Mouse (Mus musculus): Measurements from ENCODE around the gene Gm20696. TPM values are rescaled to one million over a fixed set of nuclear protein-coding genes. Genes with fewer than 3 reads are reported as not detected.

The Gm20696 gene
- polyA plus RNA-seq, 1 experiment from 2014 or later, result 2.3 TPM

DNA sequence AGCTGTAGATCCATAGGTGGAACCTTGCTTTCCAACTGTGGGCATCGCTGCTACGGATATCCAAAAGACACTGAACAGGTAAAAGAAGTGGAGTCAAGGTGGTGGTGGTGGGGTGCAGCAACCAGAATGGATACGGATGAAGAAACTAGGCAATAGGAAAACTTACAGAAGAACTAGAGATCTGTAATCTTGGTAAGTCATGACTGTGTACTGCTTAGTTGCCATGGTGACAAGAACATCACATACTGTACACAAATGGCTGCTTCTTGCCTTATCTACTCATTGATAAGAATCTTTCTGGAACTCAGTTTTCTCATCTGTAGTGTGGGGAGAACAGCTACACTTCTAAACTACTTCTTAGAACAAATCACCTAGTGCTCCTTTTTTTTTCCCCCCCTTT lies 446.1 kb downstream of the Gm20696 start:
- 95% methylated on average over 3 of the region's 3 CpGs for WGBS
- H3K4me2 ChIP-seq, result no peak overlapping the region
- no peak overlapping the region for H3K4me3 ChIP-seq (replicated peaks)
- no peaks in the 10 kb centered on the region for H3K36me3 ChIP-seq
- H3K9me3 ChIP-seq (replicated peaks), result no peaks in the 10 kb centered on the region
- H3K27me3 ChIP-seq (replicated peaks), result no peaks in the 10 kb centered on the region
- no peak overlapping the region for H3K27ac ChIP-seq (replicated peaks)
- H3K9ac ChIP-seq (replicated peaks), result no peak overlapping the region
- no peaks in the 10 kb centered on the region for H3K4me1 ChIP-seq
- ATAC-seq (ENCODE audit: low FRiP score), result no peak

- no peak for ATAC-seq (ENCODE audit: low FRiP score)
- Histone ChIP-seq H3K36me3 (no peaks in the 10 kb centered on the region), H3K4me3 (replicated peaks) (no peak overlapping the region), H3K9me3 (replicated peaks) (no peaks in the 10 kb centered on the region), H3K9ac (replicated peaks) (no peak overlapping the region), H3K4me2 (no peak overlapping the region), H3K4me1 (no peaks in the 10 kb centered on the region), H3K27me3 (replicated peaks) (no peaks in the 10 kb centered on the region), H3K27ac (replicated peaks) (no peak overlapping the region)
- 49% methylated on average over 2 of the region's 2 CpGs for WGBS
Measured at GRCm38 (mm10) chr6:99217846-99218245, 448.8 kb downstream of the Gm20696 start.

- Histone ChIP-seq H3K9ac (replicated peaks) (no peak overlapping the region), H3K27ac (replicated peaks) (no peak overlapping the region), H3K4me3 (replicated peaks) (no peak overlapping the region), H3K4me2 (no peak overlapping the region), H3K9me3 (replicated peaks) (no peaks in the 10 kb centered on the region), H3K4me1 (no peaks in the 10 kb centered on the region), H3K36me3 (no peaks in the 10 kb centered on the region), H3K27me3 (replicated peaks) (no peaks in the 10 kb centered on the region)
- 63% methylated on average over 5 of the region's 7 CpGs for WGBS
- ATAC-seq (ENCODE audit: low FRiP score), result peak; percentile 38; the same call in 1 of the 2 replicates
Measured at GRCm38 (mm10) chr6:99217155-99217554, 449.4 kb downstream of the Gm20696 start.

DNA sequence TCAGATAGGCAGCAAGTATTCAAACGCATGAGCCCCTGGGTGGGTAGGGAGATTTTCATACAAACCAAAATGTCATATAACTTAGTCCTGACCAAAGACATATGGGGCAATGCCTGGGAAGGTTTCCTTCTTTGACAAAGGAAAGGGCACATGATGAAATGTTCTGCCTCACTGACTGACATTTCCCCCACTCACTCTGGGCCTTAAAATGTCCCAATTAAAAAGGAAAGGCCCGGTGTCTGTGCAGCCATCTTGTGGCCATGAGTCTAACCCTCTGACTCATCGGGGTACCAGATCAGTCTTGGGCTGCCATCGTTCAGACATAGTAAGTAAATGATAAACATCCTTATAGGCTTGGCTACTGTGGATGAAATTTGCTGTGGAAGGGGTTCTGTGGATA lies 454.1 kb downstream of the Gm20696 start:
- no peaks in the 10 kb centered on the region for H3K9me3 ChIP-seq (replicated peaks)
- no peak overlapping the region for H3K9ac ChIP-seq (replicated peaks)
- no peak overlapping the region for H3K27ac ChIP-seq (replicated peaks)
- no peaks in the 10 kb centered on the region for H3K36me3 ChIP-seq
- no peak for ATAC-seq (ENCODE audit: low FRiP score)
- H3K4me2 ChIP-seq, result no peak overlapping the region
- WGBS, result 93% methylated on average over 4 of the region's 4 CpGs
- H3K27me3 ChIP-seq (replicated peaks), result peaks cover 4% of the 10 kb centered on the region; the same call in 1 of the 2 replicates
- peaks cover 2% of the 10 kb centered on the region; the same call in 1 of the 2 replicates for H3K4me1 ChIP-seq
- no peak overlapping the region for H3K4me3 ChIP-seq (replicated peaks)

DNA sequence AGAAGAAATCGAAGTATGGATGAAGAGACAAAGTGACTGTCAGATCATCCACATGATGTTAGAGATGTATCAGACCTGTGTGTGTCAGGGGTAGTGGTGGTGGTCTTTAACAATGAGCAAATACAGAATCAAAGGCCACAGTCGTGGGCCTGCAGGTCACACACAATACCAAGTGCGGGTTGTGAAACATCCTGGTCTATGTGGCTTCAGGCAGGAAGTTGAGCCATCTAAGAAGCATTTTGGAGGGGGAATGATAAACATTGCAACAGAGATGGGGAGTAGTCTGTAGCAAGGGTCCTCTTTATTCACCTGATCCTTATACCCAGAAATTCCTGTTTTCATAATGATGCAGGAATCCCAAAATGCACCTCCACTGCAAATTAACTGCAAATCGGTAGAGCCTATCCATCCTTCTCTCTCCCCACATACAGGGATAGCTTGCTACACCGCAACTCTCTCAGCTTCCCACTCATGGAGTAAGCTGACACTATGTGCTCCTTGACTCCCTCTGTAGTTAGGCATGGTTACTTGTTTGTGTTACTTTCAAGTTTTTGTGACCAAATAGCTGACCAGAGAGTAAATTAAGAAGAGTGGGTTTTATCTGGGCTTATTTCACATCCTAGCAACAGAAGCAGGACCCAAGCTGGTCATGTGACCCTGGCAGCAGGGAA lies 454.8 kb downstream of the Gm20696 start:
- no peak for ATAC-seq (ENCODE audit: low FRiP score)
- Histone ChIP-seq H3K27me3 (replicated peaks) (peaks cover 4% of the 10 kb centered on the region; the same call in 1 of the 2 replicates), H3K36me3 (no peaks in the 10 kb centered on the region)

DNA sequence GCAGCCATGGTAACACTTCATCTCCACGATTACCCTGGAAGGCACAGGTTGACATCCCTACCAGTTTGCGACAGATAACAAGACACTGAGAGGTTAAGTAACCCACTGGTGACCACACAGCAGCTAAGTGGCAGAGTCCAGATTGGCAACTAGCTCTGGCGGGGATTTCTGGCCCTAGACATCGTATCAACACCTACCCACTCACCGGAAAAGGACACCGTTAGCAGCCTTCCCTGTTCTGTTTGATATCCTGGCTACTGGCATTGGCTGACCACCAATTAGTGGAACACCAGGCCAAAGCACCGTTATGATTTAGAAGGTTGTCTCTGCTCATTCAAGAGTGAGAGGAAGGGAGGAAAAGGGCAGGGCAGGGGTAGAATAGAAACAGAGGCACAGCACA lies 456.4 kb downstream of the Gm20696 start:
- 69% methylated on average over 7 of the region's 7 CpGs for WGBS
- ATAC-seq (ENCODE audit: low FRiP score), result no peak

More for the DNA sequence above, 454.8 kb downstream of the Gm20696 start:
- Histone ChIP-seq H3K9me3 (replicated peaks) (no peaks in the 10 kb centered on the region), H3K27ac (replicated peaks) (no peak overlapping the region), H3K4me3 (replicated peaks) (no peak overlapping the region), H3K9ac (replicated peaks) (no peak overlapping the region), H3K4me2 (no peak overlapping the region), H3K4me1 (peaks cover 7% of the 10 kb centered on the region)
- 82% methylated on average over 5 of the region's 5 CpGs for WGBS

More for the DNA sequence above, 456.4 kb downstream of the Gm20696 start:
- no peak overlapping the region for H3K4me2 ChIP-seq
- no peaks in the 10 kb centered on the region for H3K9me3 ChIP-seq (replicated peaks)
- peaks cover 18% of the 10 kb centered on the region for H3K4me1 ChIP-seq
- no peak overlapping the region for H3K4me3 ChIP-seq (replicated peaks)
- H3K36me3 ChIP-seq, result no peaks in the 10 kb centered on the region
- H3K27me3 ChIP-seq (replicated peaks), result peaks cover 11% of the 10 kb centered on the region; the same call in 1 of the 2 replicates
- no peak overlapping the region for H3K27ac ChIP-seq (replicated peaks)
- H3K9ac ChIP-seq (replicated peaks), result no peak overlapping the region

Small RNA genes lying within 50 kb of the gene (microRNA-seq; reads per million reads assigned to microRNA genes)
- not detected for gene Gm22328

Other genes starting within 250 kb of the Gm20696 start
- gene Foxp1, start 144.1 kb downstream of the Gm20696 start, polyA plus RNA-seq (2015; fragmentation: Nextera tagmentation; extraction: Ambion mirVana), result 51.0 and 63.9 TPM in 2 replicates
- 7.0 and 9.2 TPM in 2 replicates for gene Eif4e3, start within 50 bp of the Gm20696 start, polyA plus RNA-seq (2015; fragmentation: Nextera tagmentation; extraction: Ambion mirVana)
- 15.8 and 20.7 TPM in 2 replicates for gene Gpr27, start 25.9 kb upstream of the Gm20696 start, polyA plus RNA-seq (2015; fragmentation: Nextera tagmentation; extraction: Ambion mirVana)
- gene Prok2, start 59.6 kb upstream of the Gm20696 start, polyA plus RNA-seq (2015; fragmentation: Nextera tagmentation; extraction: Ambion mirVana), result 0.17 and 0.31 TPM in 2 replicates

Measured in neural tube, embryonic 15.5 days (tissue).